Mouse (Mus musculus): ENCODE measurements at regions not wholly inside any gene's neighbourhood (a gene's known extent, or its start where the extent isn't known, plus 50 kb on each side); places are given as distances from the start of the nearest gene placed in this dataset.

DNA sequence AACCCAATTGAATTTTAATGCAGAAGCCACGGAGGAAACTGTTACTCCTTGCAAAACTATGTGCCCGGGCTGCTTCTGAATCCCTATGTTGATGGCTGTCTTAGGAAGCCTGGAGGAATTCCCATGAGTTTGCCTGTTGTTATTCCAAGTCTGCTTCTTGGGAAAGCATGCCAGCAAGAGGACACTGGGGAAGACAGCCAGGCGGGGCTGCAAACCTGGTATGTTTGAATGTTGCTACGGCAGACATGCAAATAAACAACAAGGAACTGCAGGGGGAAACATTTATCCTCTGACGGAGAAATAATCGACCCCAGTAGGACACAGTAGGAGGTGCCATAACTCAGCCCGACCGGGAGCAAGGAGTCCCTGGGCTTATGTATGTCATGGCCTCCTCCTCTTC is 168.0 kb downstream of the Gm11077 start:
- no peak for TF ChIP-seq CTCF (IDR thresholded peaks at IDR 0.05; ENCODE audit: insufficient read depth, low read length)
- no peak for TF ChIP-seq POLR2A (IDR thresholded peaks at IDR 0.05; ENCODE audit: borderline replicate concordance, extremely low read depth, low read depth, low read length)

Measured in lung, adult 2 months (tissue).